Mouse (Mus musculus) spleen, adult 2 months (tissue): Measurements from ENCODE around the gene BC049352.

ENCODE experiments used
- CTCF ChIP-seq: fragments of 200-500 bp; IDR thresholded peaks from 2 replicates; pipeline ENCODE4 v1.5.1; 2011; ENCODE audit warnings: mild to moderate bottlenecking, inconsistent platforms; ENCODE audit not compliant: insufficient read depth, insufficient read length, insufficient replicate concordance; ENCODE audit errors: extremely low read depth
- POLR2A ChIP-seq: fragments of 200-500 bp; IDR thresholded peaks from 2 replicates; pipeline ENCODE4 v1.6.1; 2011; ENCODE audit warnings: low read depth, low read length, inconsistent platforms

DNA sequence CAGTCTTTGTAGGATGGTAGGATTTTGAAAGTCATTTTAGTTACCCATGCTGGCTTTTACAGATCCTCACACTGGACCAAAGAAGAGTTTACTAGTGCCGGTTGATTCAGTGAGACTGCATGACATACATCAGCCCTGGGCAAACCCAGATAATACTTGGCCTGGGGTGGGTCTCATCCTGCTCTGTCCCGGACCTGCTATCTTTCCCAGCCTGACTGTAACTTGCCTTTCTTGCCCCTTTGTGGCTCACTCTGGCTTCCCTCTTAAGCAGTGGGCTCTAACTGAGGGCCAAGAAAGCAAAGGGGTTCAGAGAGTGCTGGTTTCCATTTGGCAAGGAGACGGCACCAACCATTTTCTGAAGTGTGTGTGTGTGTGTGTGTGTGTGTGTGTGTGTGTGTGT lies 37.8 kb downstream of the BC049352 start:
- TF ChIP-seq CTCF (no peak), POLR2A (no peak)
